Mouse (Mus musculus) adrenal gland, postnatal 36 days (tissue): Measurements from ENCODE around the gene Calr3. TPM values are rescaled to one million over a fixed set of nuclear protein-coding genes. Genes with fewer than 3 reads are reported as not detected.

Experiments used
- DNase-seq, 2 experiments: peaks; one replicate each; pipeline ENCODE4 v3.0.0; 2021; ENCODE audit warnings: mixed read lengths in 1 of 2
- total RNA-seq, 2 experiments: library from RNA; stranded (reverse); gene quantifications; 2 replicates each; pipeline ENCODE4 v1.2.3; 2021

Calr3 gene
- total RNA-seq, 2 experiments from 2014 or later = 3.7 to 4.3 TPM

GRCm38 (mm10) chr8:72438248-72439015 is 5.2 kb downstream of the Calr3 start:
- DNase-seq = no peak

GRCm38 (mm10) chr8:72434952-72435351 is 8.7 kb downstream of the Calr3 start:
- peak; percentile 92 to 94 for DNase-seq

- DNase-seq = peak; percentile 45 to 55
These were observed 14.0 kb downstream of the Calr3 start for GRCm38 (mm10) chr8:72429676-72430075.

- DNase-seq = peak; percentile 27 to 31
These were observed 20.7 kb downstream of the Calr3 start for GRCm38 (mm10) chr8:72422926-72423325.

- DNase-seq = peak; percentile 99 to 100
These were observed 22.0 kb downstream of the Calr3 start, which contains the start of gene Eps15l1 for GRCm38 (mm10) chr8:72421362-72422335. Gene Eps15l1 (minus strand): TSS chr8:72421460.

- DNase-seq = peak; percentile 39 to 62
These were observed 22.9 kb downstream of the Calr3 start for GRCm38 (mm10) chr8:72420571-72421361.

GRCm38 (mm10) chr8:72418073-72418472 is 25.6 kb downstream of the Calr3 start:
- peak in 1 of 2 experiments; percentile 20 for DNase-seq

- peak in 1 of 2 experiments; percentile 20 for DNase-seq
These were observed 28.4 kb downstream of the Calr3 start for GRCm38 (mm10) chr8:72415252-72415651.

- DNase-seq = no peak
These were observed 29.8 kb downstream of the Calr3 start for GRCm38 (mm10) chr8:72413839-72414238.

- DNase-seq = no peak
These were observed 34.2 kb downstream of the Calr3 start for GRCm38 (mm10) chr8:72409443-72409842.

- DNase-seq = no peak
These were observed 35.8 kb downstream of the Calr3 start for GRCm38 (mm10) chr8:72407878-72408277.

GRCm38 (mm10) chr8:72402981-72403380 is 40.7 kb downstream of the Calr3 start:
- DNase-seq = no peak

- DNase-seq = no peak
These were observed 42.3 kb downstream of the Calr3 start for GRCm38 (mm10) chr8:72401381-72401780.

GRCm38 (mm10) chr8:72385737-72386136 is 57.9 kb downstream of the Calr3 start:
- DNase-seq = no peak

GRCm38 (mm10) chr8:72382395-72382794 is 61.3 kb downstream of the Calr3 start:
- DNase-seq = peak in 1 of 2 experiments; percentile 20

GRCm38 (mm10) chr8:72380656-72381055 is 63.0 kb downstream of the Calr3 start:
- no peak for DNase-seq

- DNase-seq = no peak
These were observed 66.8 kb downstream of the Calr3 start for GRCm38 (mm10) chr8:72376900-72377299.

- no peak for DNase-seq
These were observed 67.4 kb downstream of the Calr3 start for GRCm38 (mm10) chr8:72376309-72376708.

GRCm38 (mm10) chr8:72375161-72375560 is 68.5 kb downstream of the Calr3 start:
- DNase-seq = no peak
